Mouse (Mus musculus): Measurements from ENCODE around the gene Zfp617.
"Not testable (repeated sequence)": the region's sequence is repeated elsewhere in the genome, so short reads cannot be mapped to it uniquely, and the experiment has no call there.

Zfp617 gene

GRCm38 (mm10) chr8:71952961-71953700 lies 44.7 kb downstream of the Zfp617 start:
- not testable (repeated sequence) for DNase-seq

GRCm38 (mm10) chr8:71954666-71955065 lies 46.2 kb downstream of the Zfp617 start:
- no peak for DNase-seq

- no peak for DNase-seq
Observed at GRCm38 (mm10) chr8:71960483-71960882, 52.0 kb downstream of the Zfp617 start.

GRCm38 (mm10) chr8:71961796-71962195 lies 53.4 kb downstream of the Zfp617 start:
- DNase-seq: no peak

GRCm38 (mm10) chr8:71964051-71964450 lies 55.6 kb downstream of the Zfp617 start:
- no peak for DNase-seq

- no peak for DNase-seq
Observed at GRCm38 (mm10) chr8:71965166-71965565, 56.7 kb downstream of the Zfp617 start.

GRCm38 (mm10) chr8:71966411-71966810 lies 58.0 kb downstream of the Zfp617 start:
- no peak for DNase-seq

GRCm38 (mm10) chr8:71967261-71967660 lies 58.8 kb downstream of the Zfp617 start:
- no peak for DNase-seq

GRCm38 (mm10) chr8:71968100-71968499 lies 59.7 kb downstream of the Zfp617 start:
- no peak for DNase-seq

- no peak for DNase-seq
Observed at GRCm38 (mm10) chr8:71968636-71969035, 60.2 kb downstream of the Zfp617 start.

- DNase-seq: peak in 1 of 2 experiments; percentile 21
Observed at GRCm38 (mm10) chr8:71971945-71972344, 63.5 kb downstream of the Zfp617 start.

- DNase-seq: no peak
Observed at GRCm38 (mm10) chr8:71974211-71974610, 65.8 kb downstream of the Zfp617 start.

- peak; percentile 18 to 40 for DNase-seq
Observed at GRCm38 (mm10) chr8:71981032-71981431, 72.6 kb downstream of the Zfp617 start.

GRCm38 (mm10) chr8:71981456-71981855 lies 73.0 kb downstream of the Zfp617 start:
- DNase-seq: no peak

Measured in kidney, postnatal 4 days (tissue).